Mouse (Mus musculus) heart, postnatal 0 days (tissue): ENCODE measurements around the gene Nyap1. TPM values are rescaled to one million over a fixed set of nuclear protein-coding genes. Genes with fewer than 3 reads are reported as not detected.

Experiments
- ATAC-seq: fragments of 200-750 bp; cut with Nextera tagmentation; 2 replicates; pipeline ENCODE4 v1.8.0; 2017; ENCODE audit warnings: low read depth, moderate number of reproducible peaks, moderate library complexity; ENCODE audit not compliant: insufficient read depth
- DNase-seq: peaks from one replicate; pipeline ENCODE4 v3.0.0-alpha.2; 2016; ENCODE audit warnings: low spot score
- H3K27ac ChIP-seq: fragments of 300-500 bp; sonication (generic); 2 replicates; pipeline ENCODE4 v1.5.1; 2014; ENCODE audit warnings: low read depth, mild to moderate bottlenecking
- H3K27me3 ChIP-seq: fragments of 300-500 bp; sonication (generic); 2 replicates; pipeline ENCODE4 v1.6.1; 2014; ENCODE audit warnings: low read length, mixed read lengths; ENCODE audit not compliant: control insufficient read depth, insufficient read depth
- H3K36me3 ChIP-seq: fragments of 300-500 bp; sonication (generic); replicated peaks from 2 replicates; pipeline ENCODE4 v1.6.1; 2014; ENCODE audit warnings: low read length, mixed read lengths; ENCODE audit not compliant: control insufficient read depth, insufficient read depth
- H3K4me1 ChIP-seq: fragments of 300-500 bp; sonication (generic); 2 replicates; pipeline ENCODE4 v1.6.1; 2014; ENCODE audit warnings: antibody characterized with exemption; ENCODE audit not compliant: control insufficient read depth, insufficient read depth
- H3K4me2 ChIP-seq: fragments of 300-500 bp; sonication (generic); 2 replicates; pipeline ENCODE4 v1.6.1; 2014; ENCODE audit warnings: low read depth, mild to moderate bottlenecking, low read length, moderate library complexity
- H3K4me3 ChIP-seq: fragments of 300-500 bp; sonication (generic); 2 replicates; pipeline ENCODE4 v1.5.1; 2014; ENCODE audit warnings: low read depth, low read length
- H3K9ac ChIP-seq: fragments of 300-500 bp; sonication (generic); replicated peaks from 2 replicates; pipeline ENCODE4 v1.6.1; 2014; ENCODE audit warnings: low read depth, low read length, mixed read lengths
- H3K9me3 ChIP-seq: fragments of 300-500 bp; sonication (generic); replicated peaks from 2 replicates; pipeline ENCODE4 v1.6.1; 2016; ENCODE audit warnings: low read length; ENCODE audit not compliant: control insufficient read depth
- CTCF ChIP-seq: IDR thresholded peaks from 2 replicates; pipeline ENCODE4 v1.5.1; 2016; ENCODE audit warnings: antibody characterized with exemption, control low read depth, low read depth
- EP300 ChIP-seq: IDR thresholded peaks from 2 replicates; pipeline ENCODE4 v1.6.1; 2016; ENCODE audit warnings: antibody characterized with exemption, low read depth
- WGBS: fragments of 180-500 bp; shearing (Covaris S2); extraction: QIAGEN DNeasy Blood & Tissue Kit; methylation state at CpG from one replicate; pipeline ENCODE4 v1.1.7; 2014; 5-methylcytosine and 5-hydroxymethylcytosine counted together
- polyA plus RNA-seq: library from polyadenylated mRNA; unstranded; fragments of >200 nt; fragmentation: Nextera tagmentation; extraction: Ambion mirVana; gene quantifications from 2 replicates; pipeline ENCODE4 v1.2.1, GENCODE M21; 2015
- total RNA-seq: library from RNA; depleted of rRNA; stranded (reverse); fragments of >200 nt; gene quantifications from 2 replicates; pipeline ENCODE4 v1.2.3, GENCODE M21; 2014; ENCODE audit warnings: low replicate concordance

The Nyap1 gene
- total and polyA plus RNA-seq, 2 experiments from 2014 or later, result 0.56 to 5.8 TPM

GRCm38 (mm10) chr5:137775587-137776290 lies 34.3 kb upstream of the Nyap1 start:
- peak overlapping the region; percentile 49; the same call in 1 of the 2 replicates for H3K27ac ChIP-seq
- ATAC-seq (no peak), DNase-seq (no peak)
- H3K36me3 ChIP-seq, result peaks cover 5% of the 10 kb centered on the region; the same call in 1 of the 2 replicates
- no peak overlapping the region for H3K9ac ChIP-seq
- H3K4me2 ChIP-seq, result no peak overlapping the region
- H3K4me3 ChIP-seq, result no peak overlapping the region
- no peaks in the 10 kb centered on the region for H3K9me3 ChIP-seq
- H3K4me1 ChIP-seq, result peaks cover 18% of the 10 kb centered on the region
- no peaks in the 10 kb centered on the region for H3K27me3 ChIP-seq
- WGBS, result 94% methylated on average over 2 of the region's 2 CpGs
- TF ChIP-seq CTCF, result no peak
- TF ChIP-seq EP300, result no peak

GRCm38 (mm10) chr5:137772755-137773154 lies 31.3 kb upstream of the Nyap1 start:
- TF ChIP-seq EP300, result no peak
- no peak for TF ChIP-seq CTCF
- no peak overlapping the region for H3K4me2 ChIP-seq
- H3K4me3 ChIP-seq, result no peak overlapping the region
- ATAC-seq (no peak), DNase-seq (no peak)
- H3K27me3 ChIP-seq, result no peaks in the 10 kb centered on the region
- no peak overlapping the region for H3K9ac ChIP-seq
- H3K27ac ChIP-seq, result no peak overlapping the region
- 0 out of 2 replicates have a peak, but pooled peaks cover 5% of the 10 kb centered on the region for H3K4me1 ChIP-seq
- no peaks in the 10 kb centered on the region for H3K9me3 ChIP-seq
- H3K36me3 ChIP-seq, result no peaks in the 10 kb centered on the region

- Histone ChIP-seq H3K9ac (no peak overlapping the region), H3K4me3 (no peak overlapping the region), H3K4me2 (no peak overlapping the region), H3K27ac (no peak overlapping the region), H3K27me3 (no peaks in the 10 kb centered on the region), H3K4me1 (no peaks in the 10 kb centered on the region), H3K36me3 (no peaks in the 10 kb centered on the region), H3K9me3 (no peaks in the 10 kb centered on the region)
- ATAC-seq (peak; percentile 40; the same call in 1 of the 2 replicates), DNase-seq (peak; percentile 48)
- WGBS, result 44% methylated on average over 2 of the region's 2 CpGs
- peak; percentile 90 for TF ChIP-seq CTCF
- no peak for TF ChIP-seq EP300
Measured at GRCm38 (mm10) chr5:137770709-137771108, 29.3 kb upstream of the Nyap1 start.

GRCm38 (mm10) chr5:137768475-137768874 lies 27.1 kb upstream of the Nyap1 start:
- no peak for TF ChIP-seq CTCF
- TF ChIP-seq EP300, result no peak
- no peaks in the 10 kb centered on the region for H3K27me3 ChIP-seq
- H3K36me3 ChIP-seq, result no peaks in the 10 kb centered on the region
- H3K27ac ChIP-seq, result no peak overlapping the region
- 79% methylated on average over 1 of the region's 1 CpGs for WGBS
- no peak overlapping the region for H3K4me3 ChIP-seq
- DNase-seq, result no peak
- H3K9me3 ChIP-seq, result no peaks in the 10 kb centered on the region
- no peaks in the 10 kb centered on the region for H3K4me1 ChIP-seq
- no peak overlapping the region for H3K4me2 ChIP-seq
- no peak for ATAC-seq
- no peak overlapping the region for H3K9ac ChIP-seq

GRCm38 (mm10) chr5:137766270-137766669 lies 24.9 kb upstream of the Nyap1 start:
- Histone ChIP-seq H3K9ac (no peak overlapping the region), H3K4me1 (no peaks in the 10 kb centered on the region), H3K9me3 (no peaks in the 10 kb centered on the region), H3K27ac (no peak overlapping the region), H3K4me2 (no peak overlapping the region), H3K36me3 (no peaks in the 10 kb centered on the region), H3K4me3 (no peak overlapping the region), H3K27me3 (no peaks in the 10 kb centered on the region)
- WGBS, result 63% methylated on average over 3 of the region's 3 CpGs
- TF ChIP-seq EP300 (no peak), CTCF (peak; percentile 43)
- ATAC-seq (no peak), DNase-seq (no peak)
